Mouse (Mus musculus) kidney, postnatal 0 days (tissue): ENCODE results near the gene Abcc4. TPM values are rescaled to one million over a fixed set of nuclear protein-coding genes. Genes with fewer than 3 reads are reported as not detected.

Experiments used
- ATAC-seq: fragments of 200-750 bp; cut with Nextera tagmentation; replicated peaks from 2 replicates; pipeline ENCODE4 v1.8.0; 2017; ENCODE audit warnings: low read depth, moderate number of reproducible peaks, moderate TSS enrichment, moderate library complexity; ENCODE audit not compliant: low FRiP score
- DNase-seq: peaks from one replicate; pipeline ENCODE4 v3.0.0-alpha.2; 2016; ENCODE audit warnings: low spot score
- H3K27ac ChIP-seq: fragments of 300-500 bp; sonication (generic); 2 replicates; pipeline ENCODE4 v1.5.1; 2014; ENCODE audit warnings: mild to moderate bottlenecking
- H3K27me3 ChIP-seq: fragments of 300-500 bp; sonication (generic); 2 replicates; pipeline ENCODE4 v1.6.1; 2014; ENCODE audit warnings: low read length, mixed read lengths; ENCODE audit not compliant: insufficient read depth
- H3K36me3 ChIP-seq: fragments of 300-500 bp; sonication (generic); 2 replicates; pipeline ENCODE4 v1.6.1; 2014; ENCODE audit warnings: low read length, mixed read lengths; ENCODE audit not compliant: insufficient read depth
- H3K4me1 ChIP-seq: fragments of 300-500 bp; sonication (generic); replicated peaks from 2 replicates; pipeline ENCODE4 v1.6.1; 2014; ENCODE audit warnings: antibody characterized with exemption, low read length, mixed read lengths; ENCODE audit not compliant: insufficient read depth
- H3K4me2 ChIP-seq: fragments of 300-500 bp; sonication (generic); 2 replicates; pipeline ENCODE4 v1.6.1; 2014; ENCODE audit warnings: mild to moderate bottlenecking, low read length, moderate library complexity, mixed read lengths
- H3K4me3 ChIP-seq: fragments of 300-500 bp; sonication (generic); replicated peaks from 2 replicates; pipeline ENCODE4 v1.5.1; 2014; ENCODE audit warnings: low read depth, low read length
- H3K9ac ChIP-seq: fragments of 300-500 bp; sonication (generic); 2 replicates; pipeline ENCODE4 v1.6.1; 2014; ENCODE audit warnings: low read depth, low read length
- H3K9me3 ChIP-seq: fragments of 300-500 bp; sonication (generic); replicated peaks from 2 replicates; pipeline ENCODE4 v1.6.1; 2016; ENCODE audit warnings: low read length, inconsistent platforms, mixed read lengths
- CTCF ChIP-seq: IDR thresholded peaks from 2 replicates; pipeline ENCODE4 v1.5.1; 2016; ENCODE audit warnings: antibody characterized with exemption, low read depth, mild to moderate bottlenecking, moderate library complexity
- WGBS: fragments of 180-500 bp; shearing (Covaris S2); extraction: QIAGEN DNeasy Blood & Tissue Kit; methylation state at CpG from one replicate; pipeline ENCODE4 v1.1.7; 2014; 5-methylcytosine and 5-hydroxymethylcytosine counted together
- polyA plus RNA-seq: library from polyadenylated mRNA; unstranded; fragments of >200 nt; fragmentation: Nextera tagmentation; extraction: Ambion mirVana; gene quantifications from 2 replicates; pipeline ENCODE4 v1.2.1, GENCODE M21; 2015

Abcc4 gene
- polyA plus RNA-seq, 1 experiment from 2014 or later: 6.9 TPM

DNA sequence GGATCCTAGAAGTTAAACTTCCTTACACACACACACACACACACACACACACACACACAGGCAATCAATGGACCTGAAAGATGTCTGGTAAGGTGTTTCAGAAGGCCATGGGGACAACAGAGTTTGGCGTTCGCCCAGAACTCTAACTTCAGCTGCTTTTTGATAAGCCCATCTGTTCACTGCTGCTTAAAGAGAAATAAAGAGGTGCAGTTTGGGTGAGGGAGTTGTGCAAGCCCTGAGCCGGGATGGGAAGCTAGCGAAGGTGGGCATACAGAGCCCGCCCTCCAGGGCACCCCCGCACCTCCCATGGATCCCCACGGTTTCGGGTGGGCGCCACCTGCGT, 583 bp downstream of the Abcc4 start:
- H3K9ac ChIP-seq: peak overlapping the region; percentile 64
- H3K4me3 ChIP-seq: peak overlapping the region; percentile 59
- no peaks in the 10 kb centered on the region for H3K9me3 ChIP-seq
- no peak for ATAC-seq
- no peak for TF ChIP-seq CTCF
- peaks cover 2% of the 10 kb centered on the region; the same call in 1 of the 2 replicates for H3K4me1 ChIP-seq
- H3K27me3 ChIP-seq: no peaks in the 10 kb centered on the region
- 2% methylated on average over 9 of the region's 10 CpGs for WGBS
- no peak overlapping the region for H3K27ac ChIP-seq
- peak overlapping the region; percentile 88 for H3K4me2 ChIP-seq
- no peaks in the 10 kb centered on the region for H3K36me3 ChIP-seq
- no peak for DNase-seq

DNA sequence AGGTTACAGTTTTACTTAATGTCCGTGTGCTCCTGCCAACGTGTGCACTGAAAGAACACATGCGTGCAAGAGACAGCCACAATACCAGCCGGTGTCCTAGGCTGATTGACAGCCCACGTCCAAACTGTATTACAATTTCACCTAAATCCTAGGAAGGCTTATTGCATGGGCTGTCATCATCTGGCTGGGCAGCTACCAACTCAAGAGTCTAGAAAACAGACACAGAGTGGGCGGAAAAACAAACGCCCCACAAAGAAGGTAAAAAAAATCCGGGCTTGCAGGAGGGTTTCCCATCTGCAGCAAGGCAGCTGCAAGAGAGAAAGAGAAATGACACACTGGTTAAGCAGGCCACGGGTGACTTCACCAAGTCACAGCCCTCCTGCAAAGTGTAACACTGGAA, 2.7 kb downstream of the Abcc4 start:
- 62% methylated on average over 9 of the region's 9 CpGs for WGBS

DNA sequence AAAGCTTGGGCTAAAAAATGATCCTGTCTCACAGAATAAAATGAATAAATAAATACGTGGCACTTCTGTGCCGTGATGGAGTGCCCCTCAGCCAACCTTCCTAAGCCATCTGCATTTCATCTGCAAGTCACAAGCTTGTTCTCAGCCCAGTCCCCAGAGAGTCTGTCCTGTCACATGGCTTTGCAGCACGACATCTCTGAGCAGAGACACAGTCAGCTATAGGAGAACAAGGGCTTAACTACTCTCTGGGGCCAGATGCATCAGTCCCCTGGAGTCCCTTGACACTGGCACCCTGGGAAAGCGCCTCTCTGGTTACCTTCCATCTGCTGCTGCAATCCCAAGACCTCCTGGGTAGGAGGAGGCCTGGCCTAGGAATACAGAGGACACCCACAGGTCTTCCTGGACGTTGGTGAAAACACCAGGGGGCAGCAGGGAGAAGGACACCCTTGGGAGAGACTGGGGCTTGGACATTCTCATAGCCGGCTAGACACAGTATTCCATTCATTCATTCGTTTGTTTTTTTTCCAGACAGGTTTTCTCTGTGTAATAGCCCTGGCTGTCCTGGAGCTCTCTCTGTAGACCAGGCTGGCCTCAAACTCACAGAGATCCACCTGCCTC, 3.9 kb downstream of the Abcc4 start:
- Histone ChIP-seq H3K4me2 (no peak overlapping the region), H3K9ac (no peak overlapping the region), H3K36me3 (no peaks in the 10 kb centered on the region), H3K27ac (no peak overlapping the region), H3K4me1 (peaks cover 6% of the 10 kb centered on the region), H3K9me3 (no peaks in the 10 kb centered on the region), H3K27me3 (0 out of 2 replicates have a peak, but pooled peaks cover 3% of the 10 kb centered on the region), H3K4me3 (no peak overlapping the region)
- peak; percentile 64 for TF ChIP-seq CTCF
- 63% methylated on average over 7 of the region's 7 CpGs for WGBS
- DNase-seq (no peak), ATAC-seq (no peak)

More for the DNA sequence above, 2.7 kb downstream of the Abcc4 start:
- Histone ChIP-seq H3K4me2 (no peak overlapping the region), H3K36me3 (no peaks in the 10 kb centered on the region), H3K27ac (no peak overlapping the region), H3K9me3 (no peaks in the 10 kb centered on the region), H3K4me1 (peaks cover 6% of the 10 kb centered on the region), H3K4me3 (no peak overlapping the region), H3K27me3 (0 out of 2 replicates have a peak, but pooled peaks cover under 1% of the 10 kb centered on the region), H3K9ac (no peak overlapping the region)
- DNase-seq: no peak
- TF ChIP-seq CTCF: no peak
- ATAC-seq: no peak

DNA sequence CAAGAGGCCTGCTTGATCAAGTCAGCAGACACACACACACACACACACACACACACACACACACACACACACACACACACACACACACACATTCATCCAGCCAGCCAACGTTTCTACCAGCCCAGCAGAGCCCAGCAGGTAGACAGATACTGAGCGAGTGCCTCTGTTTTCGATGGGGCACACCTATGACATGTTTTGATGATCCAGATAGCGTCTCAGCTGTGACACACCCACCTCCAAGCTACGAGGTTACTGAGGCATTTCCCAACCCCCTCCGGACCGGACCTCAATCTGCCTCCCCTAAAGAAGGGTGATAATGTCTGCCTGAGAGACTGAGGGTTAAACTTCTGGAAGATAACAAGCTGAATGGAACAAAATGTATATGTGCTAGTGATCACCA, 5.4 kb downstream of the Abcc4 start:
- DNase-seq (no peak), ATAC-seq (no peak)
- Histone ChIP-seq H3K27me3 (0 out of 2 replicates have a peak, but pooled peaks cover 3% of the 10 kb centered on the region), H3K9me3 (no peaks in the 10 kb centered on the region), H3K4me1 (peaks cover 6% of the 10 kb centered on the region), H3K9ac (no peak overlapping the region), H3K36me3 (no peaks in the 10 kb centered on the region), H3K27ac (no peak overlapping the region), H3K4me2 (no peak overlapping the region), H3K4me3 (no peak overlapping the region)
- 62% methylated on average over 7 of the region's 7 CpGs for WGBS
- no peak for TF ChIP-seq CTCF

DNA sequence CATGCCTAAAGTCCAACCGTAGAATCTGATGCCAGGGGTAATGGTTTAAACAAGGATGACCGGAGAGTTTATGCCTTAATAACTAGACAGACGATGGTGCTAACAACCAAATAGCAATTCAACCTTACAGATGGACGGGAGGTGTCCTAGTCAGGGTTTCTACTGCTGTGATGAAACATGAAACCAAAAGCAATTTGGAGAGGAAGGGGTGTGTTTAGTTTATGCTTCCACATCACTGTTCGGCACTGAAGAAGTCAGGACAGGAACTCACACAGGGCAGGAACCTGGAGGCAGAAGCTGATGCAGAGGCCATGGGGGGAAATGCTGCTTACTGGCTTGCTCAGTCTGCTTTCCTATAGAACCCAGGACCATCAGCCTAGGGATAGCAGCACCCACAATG, 6.1 kb downstream of the Abcc4 start:
- Histone ChIP-seq H3K4me1 (peaks cover 6% of the 10 kb centered on the region; the same call in 1 of the 2 replicates), H3K4me2 (peak overlapping the region; percentile 19; the same call in 1 of the 2 replicates), H3K4me3 (no peak overlapping the region), H3K27ac (no peak overlapping the region), H3K9ac (no peak overlapping the region), H3K36me3 (no peaks in the 10 kb centered on the region), H3K27me3 (0 out of 2 replicates have a peak, but pooled peaks cover 3% of the 10 kb centered on the region), H3K9me3 (no peaks in the 10 kb centered on the region)
- no peak for TF ChIP-seq CTCF
- ATAC-seq (no peak), DNase-seq (no peak)
- 25% methylated on average over 5 of the region's 5 CpGs for WGBS

DNA sequence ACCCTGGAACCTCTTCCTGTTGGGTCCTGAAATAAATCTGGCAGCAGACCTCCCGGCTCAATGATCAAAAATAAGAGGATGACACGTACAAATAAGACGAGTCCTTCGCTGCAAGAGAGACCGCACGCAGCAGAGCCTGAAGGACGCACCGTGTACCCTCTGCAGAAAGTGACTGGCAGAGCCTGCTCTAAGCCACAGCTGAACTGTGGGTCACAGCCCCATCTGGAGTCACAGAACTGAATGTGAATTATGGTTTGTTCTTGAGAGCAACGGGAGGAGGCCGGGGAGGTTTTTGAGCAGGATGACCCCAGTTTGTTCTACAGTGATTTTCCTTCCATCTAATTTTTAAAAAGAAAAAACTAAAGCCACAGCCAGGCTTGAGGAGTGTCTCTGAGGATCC, 6.5 kb downstream of the Abcc4 start:
- Histone ChIP-seq H3K9me3 (no peaks in the 10 kb centered on the region), H3K4me2 (peak overlapping the region; percentile 19)

More for the DNA sequence above, 6.5 kb downstream of the Abcc4 start:
- Histone ChIP-seq H3K9ac (no peak overlapping the region), H3K4me1 (peaks cover 7% of the 10 kb centered on the region; the same call in 1 of the 2 replicates), H3K27me3 (0 out of 2 replicates have a peak, but pooled peaks cover 3% of the 10 kb centered on the region), H3K36me3 (no peaks in the 10 kb centered on the region), H3K27ac (no peak overlapping the region), H3K4me3 (no peak overlapping the region)
- peak; percentile 36; the same call in 1 of the 2 replicates for TF ChIP-seq CTCF
- 17% methylated on average over 10 of the region's 10 CpGs for WGBS
- DNase-seq (no peak), ATAC-seq (no peak)
